Mouse (Mus musculus) brain, embryonic 14.5 days (tissue): ENCODE results near the gene Itsn2.

Experiments used
- CTCF ChIP-seq: fragments of 200-500 bp; IDR thresholded peaks from 2 replicates; pipeline ENCODE4 v1.5.1; 2012; ENCODE audit warnings: inconsistent platforms, mild to moderate bottlenecking, moderate library complexity, borderline replicate concordance; ENCODE audit not compliant: insufficient read depth, insufficient read length; ENCODE audit errors: extremely low read depth
- POLR2A ChIP-seq: fragments of 200-500 bp; IDR thresholded peaks from 2 replicates; pipeline ENCODE4 v1.6.1; 2012; ENCODE audit warnings: mild to moderate bottlenecking, inconsistent platforms, borderline replicate concordance; ENCODE audit not compliant: poor library complexity, insufficient read depth, insufficient read length, severe bottlenecking; ENCODE audit errors: extremely low read depth

DNA sequence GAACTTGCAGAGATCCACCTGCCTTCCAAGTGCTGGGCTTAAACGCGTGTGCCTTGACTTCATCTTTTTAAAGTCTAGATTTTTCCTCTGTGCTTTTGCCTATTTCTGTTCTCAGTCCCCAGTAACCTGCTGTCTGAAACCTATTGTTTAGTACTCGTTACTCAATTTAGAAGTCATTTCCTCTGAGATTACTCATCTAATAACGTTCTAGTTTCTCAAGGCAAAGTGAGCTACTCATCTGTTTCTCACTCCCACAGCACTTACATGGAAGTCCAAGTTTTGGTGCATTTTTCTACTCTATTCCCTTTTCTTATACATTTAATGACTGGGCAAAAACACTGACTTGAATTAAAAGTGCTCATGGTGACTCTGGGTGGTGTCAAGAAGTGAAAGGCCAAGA, 7.3 kb downstream of the Itsn2 start:
- TF ChIP-seq POLR2A (no peak), CTCF (no peak)
